ENCODE assay signal across 10 mouse cellular contexts in the genomic region with DNA sequence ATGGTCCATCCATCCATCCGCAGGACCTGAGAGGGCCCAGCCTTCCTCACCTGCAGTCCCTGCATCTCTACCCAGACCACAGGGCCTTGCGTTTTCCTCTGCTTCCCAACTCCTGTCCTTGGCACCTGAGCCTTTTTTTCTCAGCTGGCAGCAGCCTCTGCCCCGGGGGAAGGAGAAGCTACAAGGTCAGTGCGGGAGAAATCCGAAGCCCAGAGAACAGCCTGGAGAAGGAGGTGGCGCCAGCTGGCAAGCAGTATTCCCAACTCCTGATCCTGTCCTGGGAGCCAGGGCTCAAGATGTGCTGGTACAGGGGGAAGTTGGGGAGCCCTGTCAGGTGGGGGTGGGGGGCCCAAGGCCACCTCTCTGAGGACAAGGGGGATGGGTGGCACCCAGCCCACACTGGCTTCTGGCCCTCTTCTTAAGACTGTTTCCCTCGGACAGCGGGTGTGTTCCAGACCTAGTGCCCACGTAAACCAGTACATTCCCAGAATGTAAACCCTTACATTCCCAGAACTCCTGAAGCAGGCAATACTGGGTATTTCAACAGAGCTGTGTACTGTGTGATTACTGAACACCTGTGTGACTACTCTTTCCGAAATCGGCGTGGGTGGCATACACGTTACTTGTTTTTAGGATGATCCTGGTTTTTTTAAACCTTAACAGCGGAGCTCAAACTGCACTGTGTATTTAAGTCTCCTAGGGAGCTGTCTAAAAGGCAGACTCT. TPM values are rescaled to one million over a fixed set of nuclear protein-coding genes. Genes with fewer than 3 reads are reported as not detected.
DNase-seq lines count a peak whose midpoint lies in the region; ATAC-seq lines count a peak whose summit lies in the region.
"Had no signal": no experiment of that assay in that cellular context is flagged by ENCODE, and none has a peak within 500 bp of the region (broad histone marks: within the 10 kb centered on the region; RNA-seq: fewer than 3 reads in every experiment).

No protein-coding gene starts in this region.

- no peak overlapping the region for H3K9ac ChIP-seq in kidney, embryonic 14.5 days (ENCODE audit: low read depth, low read length)
- H3K9ac ChIP-seq in hindbrain, embryonic 16.5 days (ENCODE audit: low read depth, low read length), result no peak overlapping the region
- H3K9ac ChIP-seq: forebrain, embryonic 12.5 days; neural tube, embryonic 12.5 days had no signal

- ATAC-seq in kidney, embryonic 14.5 days (ENCODE audit: low FRiP score, low TSS enrichment), result no peak
- ATAC-seq in hindbrain, embryonic 16.5 days, result no peak
- ATAC-seq in erythroid progenitor cell, adult 5-6 weeks (replicated peaks; ENCODE audit: low FRiP score, poor library complexity, severe bottlenecking), result no peak

- H3K4me3 ChIP-seq in kidney, embryonic 14.5 days (ENCODE audit: low read length), result no peak overlapping the region
- H3K4me3 ChIP-seq in hindbrain, embryonic 16.5 days (ENCODE audit: low read length), result no peak overlapping the region
- H3K4me3 ChIP-seq: forebrain, embryonic 12.5 days; neural tube, embryonic 12.5 days had no signal

- H3K4me2 ChIP-seq in kidney, embryonic 14.5 days (replicated peaks; ENCODE audit: low read depth, low read length), result no peak overlapping the region
- H3K4me2 ChIP-seq in hindbrain, embryonic 16.5 days (ENCODE audit: low read length), result no peak overlapping the region
- H3K4me2 ChIP-seq: forebrain, embryonic 12.5 days; neural tube, embryonic 12.5 days had no signal

- H3K27me3 ChIP-seq in kidney, embryonic 14.5 days (ENCODE audit: control insufficient read depth, insufficient read depth, low read length), result no peaks in the 10 kb centered on the region
- no peaks in the 10 kb centered on the region for H3K27me3 ChIP-seq in hindbrain, embryonic 16.5 days (replicated peaks; ENCODE audit: control insufficient read depth, insufficient read depth, low read length)
- H3K27me3 ChIP-seq: neural tube, embryonic 12.5 days had no signal

- WGBS in kidney, embryonic 14.5 days, result 83% methylated on average over 14 of the region's 14 CpGs
- WGBS in hindbrain, embryonic 16.5 days, result 78% methylated on average over 14 of the region's 14 CpGs

- peak; percentile 77 for DNase-seq in kidney, adult 18-20 months
- peak; percentile 64 for DNase-seq in adrenal gland, postnatal 25 days
- peak; percentile 93 for DNase-seq in fat pad, adult 2 months (ENCODE audit: extremely low read depth, low read depth, low spot score)
- peak; percentile 74 to 81 for DNase-seq in kidney, adult 8-10 months
- no peak for DNase-seq in thymus, adult 18-20 months

- no peaks in the 10 kb centered on the region for H3K9me3 ChIP-seq in kidney, embryonic 14.5 days (ENCODE audit: control insufficient read depth, low read length)
- H3K9me3 ChIP-seq in hindbrain, embryonic 16.5 days (ENCODE audit: control insufficient read depth, low read length), result no peaks in the 10 kb centered on the region
- H3K9me3 ChIP-seq: forebrain, embryonic 12.5 days; neural tube, embryonic 12.5 days had no signal

- H3K4me1 ChIP-seq in kidney, embryonic 14.5 days (ENCODE audit: control insufficient read depth, insufficient read depth, low read length), result peaks cover 60% of the 10 kb centered on the region
- no peaks in the 10 kb centered on the region for H3K4me1 ChIP-seq in hindbrain, embryonic 16.5 days (ENCODE audit: control insufficient read depth, insufficient read depth, low read depth, low read length)
- H3K4me1 ChIP-seq: forebrain, embryonic 12.5 days; neural tube, embryonic 12.5 days had no signal

- H3K27ac ChIP-seq in kidney, embryonic 14.5 days (ENCODE audit: low read depth, low read length), result no peak overlapping the region
- H3K27ac ChIP-seq in hindbrain, embryonic 16.5 days (ENCODE audit: low read depth, low read length), result no peak overlapping the region
- H3K27ac ChIP-seq: forebrain, embryonic 12.5 days; neural tube, embryonic 12.5 days had no signal

- H3K36me3 ChIP-seq in kidney, embryonic 14.5 days (ENCODE audit: control insufficient read depth, insufficient read depth, low read length), result no peaks in the 10 kb centered on the region
- H3K36me3 ChIP-seq in hindbrain, embryonic 16.5 days (ENCODE audit: control insufficient read depth, insufficient read depth, low read length), result no peaks in the 10 kb centered on the region
- H3K36me3 ChIP-seq: forebrain, embryonic 12.5 days; neural tube, embryonic 12.5 days had no signal

RNA-seq across cellular contexts. Expression of a gene that starts 9.9 kb away (rescaled TPM):
- polyA plus RNA-seq in kidney, embryonic 14.5 days (2014; fragmentation: Nextera tagmentation; extraction: Ambion mirVana), result 6.8 and 10.7 TPM in 2 replicates
- total RNA-seq in adrenal gland, postnatal 25 days (2021), result 127 and 149 TPM in 2 replicates
- 2.9 and 3.5 TPM in 2 replicates for polyA plus RNA-seq in hindbrain, embryonic 16.5 days (2015; fragmentation: Nextera tagmentation; extraction: Ambion mirVana)
- total RNA-seq in erythroid progenitor cell, adult 5-6 weeks (2015; ENCODE audit: low replicate concordance), result 2.5 TPM in 2 replicates
- total RNA-seq in erythroid progenitor cell, adult 5-6 weeks (2017; ENCODE audit: low replicate concordance), result 3.2 and 11.8 TPM in 2 replicates

RNA-seq across cellular contexts. Expression of a gene that starts 44.1 kb away (rescaled TPM):
- polyA plus RNA-seq in kidney, embryonic 14.5 days (2014; fragmentation: Nextera tagmentation; extraction: Ambion mirVana), result 8.0 and 9.6 TPM in 2 replicates
- 23.7 and 25.6 TPM in 2 replicates for total RNA-seq in adrenal gland, postnatal 25 days (2021)
- polyA plus RNA-seq in hindbrain, embryonic 16.5 days (2015; fragmentation: Nextera tagmentation; extraction: Ambion mirVana), result 10.1 TPM in 2 replicates
- 0.72 TPM in 1 of 2 replicates, not detected in the other for total RNA-seq in erythroid progenitor cell, adult 5-6 weeks (2015; ENCODE audit: low replicate concordance)
- total RNA-seq in erythroid progenitor cell, adult 5-6 weeks (2017; ENCODE audit: low replicate concordance), result not detected in 2 replicates

Comparison
In these comparisons a context has a peak if more than half of its experiments do, and no peak if none do; other contexts are left out.
1. DNase-seq: peak in kidney, adult 18-20 months (single experiment), adrenal gland, postnatal 25 days (single experiment), fat pad, adult 2 months (single experiment) and kidney, adult 8-10 months (2 of 2); none in thymus, adult 18-20 months (0 of 2).
2. RNA of a gene that starts 44.1 kb away (total RNA-seq): 23.7 to 25.6 TPM in adrenal gland, postnatal 25 days; 0.72 TPM in erythroid progenitor cell, adult 5-6 weeks; every median in the first group is over 10 times any median in the second.